Mouse (Mus musculus): ENCODE measurements around the gene Ebf1. TPM values are rescaled to one million over a fixed set of nuclear protein-coding genes. Genes with fewer than 3 reads are reported as not detected.

The Ebf1 gene
- total and polyA plus RNA-seq, 3 experiments: 0.04 TPM; not detected in 2

GRCm38 (mm10) chr11:44624564-44624963 lies 7.4 kb downstream of the Ebf1 start:
- DNase-seq (ENCODE audit: low read depth, low spot score): peak; percentile 14
- Histone ChIP-seq H3K4me1 (ENCODE audit: control insufficient read depth in 1 of 2, insufficient read depth in 2 of 2, low read length in 2 of 2) (no peaks in the 10 kb centered on the region), H3K9me3 (replicated peaks; ENCODE audit: insufficient read depth, low read length) (no peaks in the 10 kb centered on the region), H3K27ac (ENCODE audit: control insufficient read depth, low read depth, low read length) (no peak overlapping the region), H3K36me3 (ENCODE audit: control insufficient read depth in 1 of 2, insufficient read depth in 2 of 2, low read length in 2 of 2) (no peaks in the 10 kb centered on the region), H3K9ac (ENCODE audit: control insufficient read depth, low read depth, low read length, poor library complexity, severe bottlenecking) (no peak overlapping the region), H3K27me3 (ENCODE audit: control insufficient read depth in 1 of 2, insufficient read depth in 2 of 2, low read length in 2 of 2) (peaks cover 3% of the 10 kb centered on the region in 2 experiments), H3K79me2 (ENCODE audit: control insufficient read depth, insufficient read depth, low read length, poor library complexity) (no peaks in the 10 kb centered on the region), H3K4me3 (ENCODE audit: control insufficient read depth in 1 of 2, insufficient read depth in 1 of 2, low read depth in 2 of 2, low read length in 2 of 2) (no peak overlapping the region)
- TF ChIP-seq ETS1 (IDR thresholded peaks at IDR 0.05; ENCODE audit: low read depth, low read length): no peak
- no peak for TF ChIP-seq GATA1 (IDR thresholded peaks at IDR 0.05; ENCODE audit: low read depth, low read length)
- TF ChIP-seq ZKSCAN1 (IDR thresholded peaks at IDR 0.05; ENCODE audit: low read depth, low read length): no peak
- no peak for TF ChIP-seq MYC (IDR thresholded peaks at IDR 0.05; ENCODE audit: low read depth, low read length)
- TF ChIP-seq MXI1 (IDR thresholded peaks at IDR 0.05; ENCODE audit: low read depth, low read length): no peak
- no peak for TF ChIP-seq GABPA (IDR thresholded peaks at IDR 0.05; ENCODE audit: low read depth, low read length)

GRCm38 (mm10) chr11:44626065-44626464 lies 8.9 kb downstream of the Ebf1 start:
- no peak for TF ChIP-seq MAFK (IDR thresholded peaks at IDR 0.05; ENCODE audit: borderline replicate concordance, low read depth, low read length)
- TF ChIP-seq TAL1 (IDR thresholded peaks at IDR 0.05; ENCODE audit: low read length): no peak
- TF ChIP-seq GATA1 (IDR thresholded peaks at IDR 0.05; ENCODE audit: low read depth, low read length): no peak
- no peak for TF ChIP-seq MYB (IDR thresholded peaks at IDR 0.05; ENCODE audit: low read depth, low read length)
- TF ChIP-seq MYC (IDR thresholded peaks at IDR 0.05; ENCODE audit: low read depth, low read length): no peak
- no peak for TF ChIP-seq MAX (IDR thresholded peaks at IDR 0.05; ENCODE audit: low read length)
- no peak for TF ChIP-seq RAD21 (IDR thresholded peaks at IDR 0.05; ENCODE audit: low read depth, low read length)
- no peak for TF ChIP-seq JUND (IDR thresholded peaks at IDR 0.05; ENCODE audit: low read depth, low read length)
- TF ChIP-seq TCF12 (IDR thresholded peaks at IDR 0.05; ENCODE audit: low read depth, low read length): no peak
- TF ChIP-seq USF2 (IDR thresholded peaks at IDR 0.05; ENCODE audit: borderline replicate concordance in 1 of 2, insufficient read depth in 1 of 2, low read depth in 1 of 2, low read length in 2 of 2): no peak
- no peak for TF ChIP-seq ZKSCAN1 (IDR thresholded peaks at IDR 0.05; ENCODE audit: low read depth, low read length)
- no peak for TF ChIP-seq MEF2A (IDR thresholded peaks at IDR 0.05; ENCODE audit: extremely low read depth, insufficient replicate concordance, low read depth, low read length, poor library complexity, severe bottlenecking)
- TF ChIP-seq KAT2A (conservative IDR thresholded peaks at IDR 0.05; ENCODE audit: low read depth, low read length): no peak
- TF ChIP-seq NRF1 (IDR thresholded peaks at IDR 0.05; ENCODE audit: insufficient read depth, low read depth, low read length, poor library complexity, severe bottlenecking): no peak
- TF ChIP-seq POLR2AphosphoS2 (IDR thresholded peaks at IDR 0.05; ENCODE audit: low read length): no peak
- no peak for TF ChIP-seq SMC3 (IDR thresholded peaks at IDR 0.05; ENCODE audit: low read depth, low read length)
- TF ChIP-seq ETS1 (IDR thresholded peaks at IDR 0.05; ENCODE audit: low read depth, low read length): no peak

More at GRCm38 (mm10) chr11:44626065-44626464, 8.9 kb downstream of the Ebf1 start:
- no peaks in the 10 kb centered on the region for H3K36me3 ChIP-seq (ENCODE audit: control insufficient read depth in 1 of 2, insufficient read depth in 2 of 2, low read length in 2 of 2)
- no peak overlapping the region for H3K9ac ChIP-seq (ENCODE audit: control insufficient read depth, low read depth, low read length, poor library complexity, severe bottlenecking)
- H3K4me3 ChIP-seq (ENCODE audit: control insufficient read depth in 1 of 2, insufficient read depth in 1 of 2, low read depth in 2 of 2, low read length in 2 of 2): no peak overlapping the region
- H3K4me1 ChIP-seq (ENCODE audit: control insufficient read depth in 1 of 2, insufficient read depth in 2 of 2, low read length in 2 of 2): no peaks in the 10 kb centered on the region
- H3K27me3 ChIP-seq (ENCODE audit: control insufficient read depth in 1 of 2, insufficient read depth in 2 of 2, low read length in 2 of 2): peaks cover 3% of the 10 kb centered on the region in 2 experiments
- H3K9me3 ChIP-seq (replicated peaks; ENCODE audit: insufficient read depth, low read length): no peaks in the 10 kb centered on the region
- H3K79me2 ChIP-seq (ENCODE audit: control insufficient read depth, insufficient read depth, low read length, poor library complexity): no peaks in the 10 kb centered on the region
- H3K27ac ChIP-seq (ENCODE audit: control insufficient read depth, low read depth, low read length): no peak overlapping the region
- no peak for DNase-seq (ENCODE audit: low read depth, low spot score)

Data from MEL (cell line).